Mouse (Mus musculus) kidney, postnatal 36 days (tissue): Measurements from ENCODE around the gene Fam160a2.

Source experiments
- DNase-seq, 2 experiments: peaks; one replicate each; pipeline ENCODE4 v3.0.0; 2021 to 2022; ENCODE audit warnings: mixed read lengths in 2 of 2

The Fam160a2 gene

DNA sequence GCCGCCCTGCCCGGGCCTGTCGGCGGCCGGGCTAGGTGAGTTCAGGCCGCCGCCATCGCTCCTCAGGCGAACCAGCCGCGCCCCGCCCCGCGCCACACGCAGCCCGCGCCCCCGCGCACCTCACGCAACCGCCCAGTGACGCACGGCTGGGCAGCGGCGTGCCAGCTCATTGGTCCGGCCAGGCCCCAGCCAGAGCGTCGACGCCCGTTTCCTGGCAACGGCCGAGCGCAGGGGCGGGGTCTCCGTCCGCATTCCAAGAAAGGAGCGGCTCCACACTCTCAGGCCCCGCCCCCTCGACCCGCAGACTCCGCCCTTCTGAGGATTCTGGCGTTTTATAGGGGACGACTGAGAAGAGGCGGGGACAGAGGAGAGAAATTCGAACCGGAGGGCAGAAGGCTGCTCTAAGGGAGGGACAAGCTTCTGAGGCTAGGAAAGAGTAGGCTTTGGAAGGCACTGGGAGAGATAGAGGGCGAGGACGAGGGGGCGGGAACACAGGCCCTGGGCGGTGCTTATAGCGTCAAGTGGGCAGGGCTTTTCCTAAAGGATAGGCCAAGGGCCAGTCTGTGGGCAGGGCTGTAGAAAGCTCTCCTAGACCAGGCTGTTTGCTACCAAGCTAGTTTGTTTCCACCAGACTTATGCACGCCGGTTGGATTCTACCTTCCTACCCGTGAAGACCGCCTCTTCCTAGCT lies at the start of gene Fam160a2:
Fam160a2 (minus strand) TSS at position 120 of the 690 bp plus-strand sequence.
- DNase-seq: peak; percentile 100

DNA sequence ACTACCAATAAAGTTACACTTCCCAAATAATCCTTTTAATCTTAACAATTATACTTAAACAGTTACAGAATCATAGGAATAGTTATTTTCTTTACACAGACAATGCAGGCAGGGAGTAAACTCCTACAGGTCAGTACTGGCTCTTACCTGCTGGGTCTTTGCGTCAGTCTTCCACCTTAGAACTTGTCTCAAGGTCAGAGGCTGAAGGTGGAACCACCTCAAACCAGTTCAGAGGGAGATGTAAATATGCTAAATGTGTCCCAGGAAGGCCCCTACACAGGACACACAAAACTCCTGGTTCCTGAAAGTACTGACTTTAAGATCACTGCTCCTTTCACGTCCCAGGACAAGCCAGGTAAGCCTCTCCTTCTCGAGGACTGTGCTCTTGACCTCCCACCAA lies 45.2 kb upstream of the Fam160a2 start:
- DNase-seq: peak in 1 of 2 experiments; percentile 2

GRCm38 (mm10) chr7:105441426-105441825 lies 41.6 kb upstream of the Fam160a2 start:
- DNase-seq: no peak

GRCm38 (mm10) chr7:105437979-105438772 lies 38.3 kb upstream of the Fam160a2 start:
- no peak for DNase-seq

DNA sequence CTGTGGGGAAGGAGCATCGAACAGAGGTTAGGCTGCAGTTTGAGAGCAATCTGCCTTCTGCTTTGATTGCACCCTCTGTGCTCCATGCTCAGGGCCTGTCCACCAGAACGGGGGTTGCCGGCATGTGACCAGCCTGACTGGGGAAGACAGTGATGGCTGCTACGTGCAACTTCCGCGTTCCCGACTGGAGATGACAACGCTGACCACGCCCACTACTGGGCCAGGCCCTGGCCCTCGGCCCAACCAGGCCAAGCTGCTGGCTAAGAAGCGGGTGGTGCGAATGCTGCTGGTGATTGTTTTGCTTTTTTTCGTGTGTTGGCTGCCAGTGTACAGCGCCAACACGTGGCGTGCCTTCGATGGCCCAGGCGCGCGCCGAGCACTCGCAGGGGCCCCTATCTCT lies 34.9 kb upstream of the Fam160a2 start:
- DNase-seq: no peak

DNA sequence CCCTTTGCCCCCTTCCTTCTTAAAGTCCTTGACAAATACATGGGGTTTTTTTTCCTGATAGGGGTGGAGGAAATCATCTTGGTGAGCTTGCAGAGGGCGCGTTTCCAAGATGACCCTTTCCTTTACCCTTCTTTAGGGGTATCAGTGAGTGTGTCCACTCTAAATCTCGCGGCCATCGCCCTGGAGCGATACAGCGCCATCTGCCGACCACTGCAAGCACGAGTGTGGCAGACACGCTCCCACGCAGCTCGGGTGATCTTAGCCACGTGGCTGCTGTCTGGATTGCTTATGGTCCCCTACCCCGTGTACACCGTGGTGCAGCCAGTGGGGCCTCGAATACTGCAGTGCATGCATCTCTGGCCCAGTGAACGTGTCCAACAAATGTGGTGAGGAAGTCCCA lies 34.0 kb upstream of the Fam160a2 start:
- no peak for DNase-seq

GRCm38 (mm10) chr7:105432058-105432457 lies 32.2 kb upstream of the Fam160a2 start:
- DNase-seq: no peak

- DNase-seq: no peak
Measured at GRCm38 (mm10) chr7:105426051-105426450, 26.2 kb upstream of the Fam160a2 start.

DNA sequence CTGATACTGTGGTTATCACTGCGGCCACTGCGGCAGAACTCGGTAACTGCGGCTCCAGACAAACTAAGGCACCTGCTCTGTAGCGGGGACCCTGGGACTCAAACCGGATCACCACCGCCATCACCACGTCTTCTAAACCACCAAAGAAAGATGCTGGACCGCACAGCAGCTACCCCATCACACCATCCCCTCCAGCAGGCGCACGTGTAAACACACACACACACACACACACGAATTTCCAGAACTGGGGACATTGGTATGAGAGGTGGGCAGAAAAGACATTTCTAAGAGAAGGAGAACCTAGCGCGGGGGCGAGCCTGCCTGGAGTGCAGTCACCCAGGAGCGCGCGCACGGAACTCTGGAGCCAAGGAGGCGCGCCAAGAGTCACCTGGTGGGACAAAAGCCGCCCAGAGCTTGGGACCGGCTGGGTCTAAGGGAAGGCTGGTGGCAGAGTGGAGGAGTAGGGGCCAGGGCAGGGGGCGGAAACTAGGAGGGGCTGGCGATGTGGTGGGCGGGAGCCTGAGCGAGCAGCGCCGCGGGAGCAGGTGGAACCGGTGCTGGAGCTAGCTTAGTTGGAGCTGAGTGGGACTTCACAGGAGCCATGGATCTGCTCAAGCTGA lies 25.7 kb upstream of the Fam160a2 start, which contains the start of gene Cckbr:
Cckbr (plus strand) TSS at position 308 of the 620 bp plus-strand sequence.
- no peak for DNase-seq

DNA sequence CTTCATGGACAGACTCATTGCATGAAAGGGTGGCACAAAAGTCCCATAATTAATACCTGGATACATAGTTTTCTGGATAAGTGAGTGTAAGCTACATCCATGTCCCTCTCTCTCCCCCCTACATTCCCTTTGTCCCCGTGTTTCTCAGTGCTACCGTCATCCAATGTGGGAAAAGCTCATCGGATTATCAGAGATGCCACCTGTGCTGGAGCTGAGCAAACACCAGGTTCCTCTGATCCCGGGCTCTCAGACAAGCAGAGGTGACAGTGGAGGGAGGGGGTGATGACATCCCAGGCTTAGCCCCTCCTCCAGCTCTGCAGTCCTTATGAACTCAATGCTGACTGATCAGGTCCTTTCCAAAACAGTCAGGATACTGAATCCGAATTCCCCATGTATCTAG lies 24.5 kb upstream of the Fam160a2 start:
- no peak for DNase-seq

- DNase-seq: no peak
Measured at GRCm38 (mm10) chr7:105420903-105421302, 21.0 kb upstream of the Fam160a2 start.

DNA sequence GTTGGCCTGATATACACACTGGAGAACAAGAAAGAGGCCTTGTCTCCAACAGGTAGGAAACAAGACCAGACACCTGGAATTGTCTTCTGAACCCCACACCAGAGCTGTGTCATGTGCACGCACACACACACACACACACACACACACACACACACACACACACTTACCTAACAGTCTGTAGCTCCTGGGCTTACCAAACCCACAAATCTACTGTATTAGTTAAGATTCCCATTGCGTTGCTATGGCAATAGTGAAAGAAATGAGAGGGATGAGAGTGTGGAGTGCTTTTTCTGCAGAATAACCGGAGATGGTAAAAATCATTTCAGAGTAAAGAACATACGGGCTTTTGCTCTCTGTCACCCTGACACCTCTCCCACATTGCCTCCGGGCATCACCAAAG lies 18.3 kb upstream of the Fam160a2 start:
- DNase-seq: no peak

DNA sequence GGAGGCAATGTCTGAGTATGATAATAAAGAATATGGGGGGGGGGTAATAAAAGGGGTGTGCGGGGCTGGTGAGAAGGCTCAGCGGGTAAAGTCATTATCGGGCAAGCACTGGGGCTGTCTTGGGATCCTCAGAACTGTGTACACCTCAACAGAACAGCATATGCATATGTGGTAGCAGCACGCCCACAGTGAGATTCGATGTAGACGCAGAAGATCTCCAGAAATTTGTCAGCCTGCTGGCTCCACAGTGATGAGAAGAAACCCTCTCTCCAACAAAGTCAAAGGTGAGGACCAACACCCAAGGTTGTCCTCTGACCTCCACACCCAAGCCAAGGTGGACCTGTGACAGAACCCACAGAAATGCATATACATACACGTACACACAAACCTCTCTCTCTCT lies 16.7 kb upstream of the Fam160a2 start:
- no peak for DNase-seq

DNA sequence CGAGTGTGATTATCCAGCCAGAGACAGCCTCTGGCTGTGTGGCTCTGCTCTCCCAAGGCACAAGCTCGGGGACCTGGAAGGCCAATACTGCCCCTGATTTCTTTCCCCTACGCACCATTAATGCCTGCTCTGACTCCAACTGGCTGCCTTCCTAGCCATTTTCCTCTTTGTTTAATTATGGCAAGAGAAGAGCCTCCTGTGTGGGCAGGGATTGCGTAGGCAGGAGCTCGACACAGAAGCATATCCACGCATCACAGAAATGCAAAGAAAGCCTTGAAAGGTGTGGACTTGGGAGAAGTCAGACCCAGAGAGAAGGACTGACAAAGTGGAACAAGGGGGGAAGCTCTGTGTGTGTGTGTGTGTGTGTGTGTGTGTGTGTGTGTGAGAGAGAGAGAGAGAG lies 14.5 kb upstream of the Fam160a2 start:
- no peak for DNase-seq

GRCm38 (mm10) chr7:105411874-105412632 lies 12.2 kb upstream of the Fam160a2 start:
- DNase-seq: peak; percentile 78 to 91

DNA sequence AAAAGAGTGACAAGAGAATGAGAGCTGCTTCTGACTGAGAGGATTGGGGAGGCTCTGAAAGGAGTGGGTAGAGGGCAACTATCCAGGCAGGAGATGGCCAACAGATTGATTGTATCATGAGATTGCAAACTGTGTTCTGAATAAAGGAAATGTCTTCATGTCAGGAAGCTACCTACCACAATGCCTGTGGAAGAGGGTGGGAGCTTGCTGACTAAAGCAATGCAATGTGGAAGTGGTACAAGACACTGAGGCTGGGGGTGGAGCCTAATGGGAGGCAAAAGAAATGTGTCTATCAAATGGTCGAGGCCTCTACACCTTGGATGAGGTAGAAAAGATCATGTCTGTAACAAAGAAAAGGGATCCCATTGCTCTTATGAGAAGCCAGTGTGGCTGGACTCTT lies 6.5 kb upstream of the Fam160a2 start:
- no peak for DNase-seq

DNA sequence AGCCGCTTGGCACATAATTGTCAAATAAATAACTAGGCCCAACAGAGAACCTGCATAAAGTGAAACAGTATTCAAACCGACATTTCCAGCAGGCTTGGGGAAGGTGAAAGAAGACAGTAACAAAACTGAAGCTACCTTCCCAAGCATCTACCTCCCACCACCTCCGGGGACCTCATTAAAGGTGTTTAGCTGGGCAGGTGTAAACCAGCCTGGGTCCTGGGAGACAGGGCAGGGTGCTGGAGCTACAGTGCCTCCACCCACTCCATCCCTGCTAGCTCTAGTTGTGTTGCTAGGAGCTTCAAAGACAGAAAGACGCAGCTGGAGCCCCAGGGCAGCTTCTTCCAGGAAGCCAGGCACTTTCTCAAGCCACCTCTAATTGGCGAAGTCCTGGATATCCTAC lies 4.4 kb upstream of the Fam160a2 start, which contains the start of gene Cnga4:
Cnga4 (plus strand) TSS at position 301 of the 400 bp plus-strand sequence.
- no peak for DNase-seq

DNA sequence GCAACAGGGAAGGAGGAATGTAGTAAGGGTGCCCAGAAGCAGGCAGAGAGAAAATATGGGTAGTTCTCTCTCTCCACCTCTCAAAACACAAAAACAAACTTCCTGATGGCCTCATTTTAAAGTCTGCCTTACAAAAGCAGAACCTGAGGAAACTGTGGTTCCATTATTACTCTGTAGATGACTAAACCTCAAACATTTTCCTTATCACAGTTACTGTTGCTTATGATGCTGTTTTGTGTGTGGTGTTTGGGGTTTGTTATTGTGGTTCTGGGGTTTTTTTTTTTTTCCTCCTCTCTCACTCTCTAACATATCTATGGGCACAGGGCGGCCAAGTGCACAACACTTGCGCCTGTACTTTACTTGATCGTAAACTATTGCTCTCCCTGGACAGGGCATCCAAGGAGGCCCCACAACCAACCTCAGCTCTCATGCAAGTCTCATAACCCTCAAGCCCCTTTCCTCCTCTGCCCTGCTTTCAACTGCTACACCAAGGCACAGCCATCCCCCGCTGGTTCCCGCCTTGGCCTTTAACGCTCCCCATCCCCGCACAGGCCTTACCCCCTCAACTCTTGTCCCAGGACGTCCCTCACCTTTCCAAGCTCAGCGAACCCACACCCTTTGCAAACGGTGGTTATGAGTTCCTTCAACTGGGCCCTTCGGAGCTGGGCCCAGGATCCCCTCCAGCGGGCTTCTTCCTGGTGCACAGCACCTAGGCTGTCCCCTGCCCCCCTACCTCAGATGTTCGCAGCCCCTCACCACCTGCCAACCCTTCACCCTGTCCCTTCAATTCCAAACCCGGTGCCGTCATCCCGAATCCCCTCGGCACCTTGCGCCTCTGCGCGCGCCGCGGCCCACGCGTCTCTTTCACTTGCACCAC lies 558 bp downstream of the Fam160a2 start:
- DNase-seq: peak in 1 of 2 experiments; percentile 6

GRCm38 (mm10) chr7:105396126-105396525 lies 3.7 kb downstream of the Fam160a2 start:
- DNase-seq: no peak

DNA sequence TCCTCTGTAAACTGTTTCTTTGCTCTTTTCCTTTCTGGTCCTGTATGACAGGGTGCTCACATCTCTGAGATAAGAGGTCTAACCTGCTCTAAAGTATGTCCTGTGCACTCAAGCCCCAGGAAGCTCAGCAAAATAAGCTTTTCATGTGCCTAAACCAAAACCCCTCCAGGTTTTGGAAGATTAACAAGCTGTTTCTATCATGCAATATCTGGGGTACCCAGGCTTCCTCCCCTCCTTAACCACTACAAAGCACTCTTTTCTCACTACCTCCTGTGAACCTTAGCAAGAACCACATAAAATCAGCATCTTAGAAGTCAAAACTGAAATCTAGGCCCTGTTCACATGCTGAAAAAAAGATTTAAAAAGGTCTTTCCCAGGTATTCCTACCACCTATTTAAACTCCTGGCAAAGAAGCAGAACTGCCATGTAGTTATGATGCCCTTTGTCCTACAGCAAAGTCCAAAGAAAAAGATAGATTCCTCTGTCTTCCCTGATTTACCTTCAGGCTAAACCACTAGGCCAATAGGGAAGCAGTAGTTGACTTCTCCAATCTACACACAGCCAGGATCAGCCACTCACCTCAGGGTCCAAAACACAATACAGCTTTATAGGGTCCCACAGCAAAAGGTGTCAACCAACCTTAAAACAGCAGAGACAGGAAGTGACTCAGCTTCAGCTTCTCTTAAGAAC lies 4.6 kb downstream of the Fam160a2 start:
- peak in 1 of 2 experiments; percentile 7 for DNase-seq

GRCm38 (mm10) chr7:105394606-105395005 lies 5.2 kb downstream of the Fam160a2 start:
- no peak for DNase-seq
